Mouse (Mus musculus) CH12.LX (cell line): ENCODE results near the gene Eef2k. TPM values are rescaled to one million over a fixed set of nuclear protein-coding genes. Genes with fewer than 3 reads are reported as not detected.

Experiments used
- DNase-seq: peaks from one replicate; pipeline ENCODE4 v3.0.0-alpha.2; 2013; ENCODE audit errors: extremely low read depth
- H3K27ac ChIP-seq: 2 replicates; pipeline ENCODE4 v1.5.1; 2012; ENCODE audit warnings: low read depth, mild to moderate bottlenecking, control low read depth, moderate library complexity; ENCODE audit not compliant: insufficient read depth
- H3K27me3 ChIP-seq: replicated peaks from 2 replicates; pipeline ENCODE3; 2012; ENCODE audit warnings: inconsistent platforms
- H3K36me3 ChIP-seq, 2 experiments: replicated peaks in 1 of 2; 2 replicates each; pipeline versions ENCODE3 to v1.6.1; 2012; ENCODE audit warnings: inconsistent platforms in 1 of 2, low read length in 1 of 2, mild to moderate bottlenecking in 1 of 2, mixed read lengths in 1 of 2, moderate library complexity in 1 of 2; ENCODE audit not compliant: control insufficient read depth in 1 of 2, insufficient read depth in 1 of 2
- H3K4me1 ChIP-seq, 2 experiments: 2 replicates each; pipeline ENCODE4 v1.6.1; 2012; ENCODE audit warnings: inconsistent platforms in 1 of 2, moderate library complexity in 1 of 2; ENCODE audit not compliant: insufficient read depth in 2 of 2, control insufficient read depth in 1 of 2
- H3K4me2 ChIP-seq: 2 replicates; pipeline ENCODE4 v1.6.1; 2012; ENCODE audit warnings: low read depth, mild to moderate bottlenecking, control low read depth; ENCODE audit not compliant: poor library complexity, insufficient read depth, severe bottlenecking
- H3K4me3 ChIP-seq, 3 experiments: fragments of 150-350 bp in 1 of 3; sonication (generic) in 1 of 3; replicated peaks in 1 of 3; 2 replicates each; pipeline versions ENCODE3 to v1.5.1; 2011 to 2012; ENCODE audit warnings: low read depth in 2 of 3, low read length in 2 of 3, mild to moderate bottlenecking in 2 of 3, moderate library complexity in 2 of 3, control low read depth in 1 of 3, improper control_type of control experiment in 1 of 3, inconsistent platforms in 1 of 3, mixed read lengths in 1 of 3; ENCODE audit not compliant: poor library complexity in 1 of 3
- H3K79me2 ChIP-seq: replicated peaks from 2 replicates; pipeline ENCODE4 v1.6.1; 2012; ENCODE audit warnings: mild to moderate bottlenecking, moderate library complexity; ENCODE audit not compliant: control insufficient read depth, poor library complexity, insufficient read depth, severe bottlenecking; ENCODE audit errors: extremely low read depth
- H3K9ac ChIP-seq: 2 replicates; pipeline ENCODE4 v1.6.1; 2012; ENCODE audit warnings: low read depth, mild to moderate bottlenecking, control low read depth, moderate library complexity; ENCODE audit not compliant: insufficient read depth
- H3K9me3 ChIP-seq: replicated peaks from 2 replicates; pipeline ENCODE3; 2012; ENCODE audit warnings: low read length, inconsistent platforms, mixed read lengths
- BHLHE40 ChIP-seq: IDR thresholded peaks from 2 replicates; pipeline ENCODE4 v1.6.1; 2011; ENCODE audit warnings: mild to moderate bottlenecking, low read depth, low read length, improper control_type of control experiment
- CHD1 ChIP-seq: IDR thresholded peaks from 2 replicates; pipeline ENCODE4 v1.6.1; 2012; ENCODE audit warnings: low read depth, low read length, improper control_type of control experiment, inconsistent platforms
- E2F4 ChIP-seq: IDR thresholded peaks from 2 replicates; pipeline ENCODE4 v1.6.1; 2011; ENCODE audit warnings: low read depth, low read length, improper control_type of control experiment; ENCODE audit not compliant: insufficient replicate concordance
- ETS1 ChIP-seq: conservative IDR thresholded peaks from 2 replicates; pipeline ENCODE4 v1.6.1; 2012; ENCODE audit warnings: low read depth, mild to moderate bottlenecking, inconsistent platforms, low read length, improper control_type of control experiment, moderate library complexity
- GABPA ChIP-seq: IDR thresholded peaks from 2 replicates; pipeline ENCODE4 v1.6.1; 2012; ENCODE audit warnings: low read depth, low read length, improper control_type of control experiment, inconsistent platforms; ENCODE audit not compliant: insufficient replicate concordance
- JUN ChIP-seq: IDR thresholded peaks from 2 replicates; pipeline ENCODE4 v1.6.1; 2011; ENCODE audit warnings: low read depth, mild to moderate bottlenecking, low read length, improper control_type of control experiment, moderate library complexity; ENCODE audit not compliant: insufficient read depth
- KAT2A ChIP-seq: IDR thresholded peaks from 2 replicates; pipeline ENCODE4 v1.6.1; 2012; ENCODE audit warnings: low read length, improper control_type of control experiment, inconsistent platforms; ENCODE audit not compliant: insufficient replicate concordance
- MEF2A ChIP-seq: IDR thresholded peaks from 2 replicates; pipeline ENCODE4 v1.6.1; 2014; ENCODE audit warnings: low read depth, mild to moderate bottlenecking, inconsistent platforms, low read length, improper control_type of control experiment, borderline replicate concordance
- NRF1 ChIP-seq: IDR thresholded peaks from 2 replicates; pipeline ENCODE4 v1.6.1; 2014; ENCODE audit warnings: low read depth, mild to moderate bottlenecking, inconsistent platforms, low read length, improper control_type of control experiment, moderate library complexity
- POLR2A ChIP-seq: IDR thresholded peaks from 2 replicates; pipeline ENCODE4 v1.6.1; 2011; ENCODE audit warnings: low read depth, mild to moderate bottlenecking, improper control_type of control experiment, low read length
- POLR2AphosphoS2 ChIP-seq: IDR thresholded peaks from 2 replicates; pipeline ENCODE4 v1.6.1; 2011; ENCODE audit warnings: low read depth, low read length, improper control_type of control experiment
- SMC3 ChIP-seq: IDR thresholded peaks from 2 replicates; pipeline ENCODE4 v1.6.1; 2011; ENCODE audit warnings: low read depth, low read length, improper control_type of control experiment
- TBP ChIP-seq: conservative IDR thresholded peaks from 2 replicates; pipeline ENCODE4 v1.6.1; 2011; ENCODE audit warnings: low read depth, low read length, improper control_type of control experiment
- UBTF ChIP-seq: IDR thresholded peaks from 2 replicates; pipeline ENCODE4 v1.6.1; 2012; ENCODE audit warnings: low read depth, mild to moderate bottlenecking, inconsistent platforms, low read length, improper control_type of control experiment, moderate library complexity
- USF1 ChIP-seq: IDR thresholded peaks from 2 replicates; pipeline ENCODE4 v1.6.1; 2014; ENCODE audit warnings: low read depth, mild to moderate bottlenecking, inconsistent platforms, low read length, improper control_type of control experiment
- ZC3H11A ChIP-seq: IDR thresholded peaks from 2 replicates; pipeline ENCODE4 v1.6.1; 2012; ENCODE audit warnings: low read depth, mild to moderate bottlenecking, inconsistent platforms, low read length, improper control_type of control experiment
- ZKSCAN1 ChIP-seq: IDR thresholded peaks from 2 replicates; pipeline ENCODE4 v1.6.1; 2012; ENCODE audit warnings: low read depth, inconsistent platforms, low read length, improper control_type of control experiment, borderline replicate concordance
- dilution Hi-C: fragments of 300-500 bp; cut with MboI; formaldehyde crosslinking; loops from 2 replicates; pipeline ENCODE4 v1.14.3; 2020; ENCODE audit warnings: low sequenced_read_pairs; ENCODE audit not compliant: extremely low pct_unique_long_range_greater_than_20kb, extremely low pct_ligation_motif_present
- in situ Hi-C: fragments of 300-500 bp; cut with MboI; formaldehyde crosslinking; loops from 3 replicates; pipeline ENCODE4 v1.14.3; 2019; ENCODE audit warnings: low sequenced_read_pairs, low pct_ligation_motif_present, low pct_unique_long_range_greater_than_20kb, mixed read lengths
- polyA plus RNA-seq: library from polyadenylated mRNA; unstranded; fragments of >175 nt; gene quantifications from 2 replicates; pipeline ENCODE4 v1.2.1, GENCODE M21; 2012; ENCODE audit warnings: low read depth; ENCODE audit not compliant: insufficient read length
- total RNA-seq, 2 experiments: library from RNA; depleted of rRNA; stranded (reverse); fragments of 300-350 nt in 1 of 2; fragments of >200 nt in 1 of 2; gene quantifications; 2 replicates each; pipeline ENCODE4 v1.2.3; 2012 to 2014

Gene Eef2k
- total and polyA plus RNA-seq, 3 experiments = 5.5 to 13.9 (median 13.7) TPM

DNA sequence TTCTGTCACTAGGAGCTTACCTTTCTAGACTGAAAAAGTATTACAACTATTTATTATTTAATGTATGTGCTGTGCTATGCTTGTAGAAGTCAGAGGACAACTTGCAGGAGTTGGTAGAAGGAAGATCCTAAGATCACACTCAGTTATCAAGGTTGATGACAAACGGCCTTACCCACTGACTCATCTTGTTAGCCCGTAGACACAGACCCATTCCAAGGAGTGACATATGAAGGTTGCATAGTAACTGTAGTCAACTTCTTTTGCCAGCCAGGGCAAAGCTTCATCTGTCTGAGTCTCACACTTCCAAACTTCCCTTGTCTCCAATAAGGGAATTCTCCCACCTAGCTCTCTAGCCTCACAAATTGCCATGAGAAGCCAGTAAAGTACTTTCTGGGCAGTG lies 24.1 kb downstream of the Eef2k start:
- no peak for DNase-seq

DNA sequence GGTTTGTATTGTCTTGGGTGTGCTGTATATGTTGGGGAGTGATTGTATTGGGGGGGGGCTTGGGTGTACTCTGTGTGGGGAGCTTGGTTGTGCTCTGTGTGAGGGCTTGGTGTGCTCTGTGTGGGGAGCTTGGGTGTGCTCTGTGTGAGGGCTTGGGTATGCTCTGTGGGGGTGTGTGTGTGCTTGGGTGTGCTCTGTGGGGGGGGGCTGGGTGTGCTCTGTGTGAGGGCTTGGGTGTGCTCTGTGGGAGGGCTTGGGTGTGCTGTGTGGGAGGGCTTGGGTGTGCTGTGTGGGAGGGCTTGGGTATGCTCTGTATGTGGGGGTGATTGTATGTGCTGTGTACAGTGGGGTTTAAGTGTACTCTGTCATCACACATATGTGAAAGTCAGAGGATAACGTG lies 25.1 kb downstream of the Eef2k start:
- no peaks in the 10 kb centered on the region for H3K9me3 ChIP-seq
- H3K36me3 ChIP-seq = peaks cover 0 to 4% of the 10 kb centered on the region in 2 experiments
- no peak for DNase-seq
- H3K79me2 ChIP-seq = no peaks in the 10 kb centered on the region
- no peak overlapping the region for H3K4me2 ChIP-seq
- TF ChIP-seq ZC3H11A (no peak), TBP (no peak), BHLHE40 (no peak), ZKSCAN1 (no peak), GABPA (no peak), KAT2A (no peak), POLR2A (no peak), ETS1 (no peak), MEF2A (no peak), NRF1 (no peak), SMC3 (no peak), POLR2AphosphoS2 (no peak), CHD1 (no peak), UBTF (no peak), USF1 (no peak)
- peaks cover 7 to 56% of the 10 kb centered on the region in 2 experiments; a peak in 3 of 4 replicates for H3K4me1 ChIP-seq
- H3K27me3 ChIP-seq = no peaks in the 10 kb centered on the region
- H3K9ac ChIP-seq = no peak overlapping the region
- no peak overlapping the region for H3K4me3 ChIP-seq
- no peak overlapping the region for H3K27ac ChIP-seq
- in situ Hi-C loops = no loop called here
- dilution Hi-C loops = no loop called here

More for the DNA sequence above, 24.1 kb downstream of the Eef2k start:
- H3K4me1 ChIP-seq = peaks cover 7 to 66% of the 10 kb centered on the region in 2 experiments; a peak in 3 of 4 replicates
- no peaks in the 10 kb centered on the region for H3K27me3 ChIP-seq
- H3K36me3 ChIP-seq = peaks cover 0 to 4% of the 10 kb centered on the region in 2 experiments
- H3K4me2 ChIP-seq = no peak overlapping the region
- TF ChIP-seq TBP = no peak
- H3K4me3 ChIP-seq = no peak overlapping the region
- dilution Hi-C loops = no loop called here
- no peaks in the 10 kb centered on the region for H3K79me2 ChIP-seq
- H3K27ac ChIP-seq = no peak overlapping the region
- no peaks in the 10 kb centered on the region for H3K9me3 ChIP-seq
- in situ Hi-C loops = no loop called here
- no peak overlapping the region for H3K9ac ChIP-seq

DNA sequence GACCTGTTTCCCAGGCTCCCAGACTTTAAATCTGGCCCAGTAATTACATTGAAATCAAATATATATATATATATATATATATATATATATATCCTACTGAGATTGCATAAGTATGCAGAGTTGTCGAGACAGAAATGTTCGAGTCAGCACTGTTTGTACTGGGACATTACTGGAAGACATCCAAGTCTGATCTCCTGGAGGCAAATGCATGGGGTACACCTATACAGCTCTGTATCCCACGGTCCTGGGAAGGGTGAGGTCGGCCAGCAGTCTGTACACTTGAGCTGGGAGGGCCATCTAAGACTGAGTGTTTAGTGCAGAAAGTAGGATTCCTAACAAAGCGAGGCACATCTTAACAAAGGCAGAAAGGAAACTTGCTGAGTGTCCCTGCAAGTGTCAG lies 27.3 kb downstream of the Eef2k start:
- no peaks in the 10 kb centered on the region for H3K9me3 ChIP-seq
- peaks cover 7 to 38% of the 10 kb centered on the region in 2 experiments; a peak in 3 of 4 replicates for H3K4me1 ChIP-seq
- H3K27ac ChIP-seq = no peak overlapping the region
- H3K27me3 ChIP-seq = no peaks in the 10 kb centered on the region
- no peak overlapping the region for H3K4me3 ChIP-seq
- DNase-seq = no peak
- in situ Hi-C loops (no loop called here), dilution Hi-C loops (no loop called here)
- H3K9ac ChIP-seq = no peak overlapping the region
- TF ChIP-seq GABPA (no peak), MEF2A (no peak), JUN (no peak), ETS1 (no peak), E2F4 (no peak)
- no peaks in the 10 kb centered on the region for H3K79me2 ChIP-seq
- H3K4me2 ChIP-seq = no peak overlapping the region
- peaks cover 0 to 11% of the 10 kb centered on the region in 2 experiments for H3K36me3 ChIP-seq
